Mouse (Mus musculus): ENCODE data around the gene Olfr564. TPM values are rescaled to one million over a fixed set of nuclear protein-coding genes. Genes with fewer than 3 reads are reported as not detected.

Olfr564 gene
- total RNA-seq (2014; fragmentation: Nextera tagmentation) (not detected in 2 replicates), total RNA-seq (2017) (not detected in 2 replicates)

DNA sequence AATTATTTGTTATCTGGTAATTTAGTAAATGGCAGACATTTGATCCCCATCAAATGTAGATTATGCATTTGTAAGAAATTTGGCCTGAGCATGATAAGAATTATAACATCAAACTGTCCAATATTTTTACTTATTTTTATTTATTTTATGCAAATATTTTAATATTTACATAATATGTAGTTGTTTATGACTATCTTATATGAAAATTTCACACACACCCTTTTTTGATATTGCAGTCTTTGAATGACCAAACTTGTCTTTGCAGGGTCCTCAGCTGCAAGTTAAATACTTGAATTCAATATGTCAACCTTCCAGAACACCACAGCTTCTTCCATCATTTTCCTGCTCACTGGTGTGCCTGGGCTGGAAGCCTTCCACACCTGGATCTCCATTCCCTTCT lies at the start of gene Olfr564:
Gene Olfr564, plus strand, starts transcription at position 301 of the 400 bp plus-strand sequence.
- no peak for ATAC-seq (replicated peaks; ENCODE audit: low FRiP score, low TSS enrichment, poor library complexity, severe bottlenecking)

DNA sequence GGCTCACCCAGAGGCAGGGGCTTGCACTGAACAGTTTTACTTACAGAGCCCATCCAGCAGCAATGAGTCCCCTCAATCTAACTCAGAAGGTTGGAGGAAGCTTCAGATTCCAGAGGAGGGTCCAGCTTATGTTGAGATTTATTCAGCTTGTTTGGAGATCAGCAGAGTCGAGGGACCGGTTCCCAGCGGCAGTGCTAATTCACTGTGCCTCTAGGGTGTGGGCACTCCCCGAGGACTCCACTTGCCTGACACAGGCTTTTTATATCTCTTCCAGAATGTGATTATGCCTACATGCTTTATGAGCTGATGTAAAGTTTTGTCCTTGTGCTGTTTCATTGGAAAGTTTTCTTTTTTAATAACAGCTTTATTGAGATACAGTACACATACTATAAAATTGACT lies 44.0 kb upstream of the Olfr564 start, which contains the start of the genes Olfr560 and Olfr78:
Gene Olfr560, minus strand, starts transcription at position 101 of the 400 bp plus-strand sequence.
Gene Olfr78, minus strand, starts transcription at position 206 of the 400 bp plus-strand sequence.
- no peak for ATAC-seq (replicated peaks; ENCODE audit: low FRiP score, low TSS enrichment, poor library complexity, severe bottlenecking)

DNA sequence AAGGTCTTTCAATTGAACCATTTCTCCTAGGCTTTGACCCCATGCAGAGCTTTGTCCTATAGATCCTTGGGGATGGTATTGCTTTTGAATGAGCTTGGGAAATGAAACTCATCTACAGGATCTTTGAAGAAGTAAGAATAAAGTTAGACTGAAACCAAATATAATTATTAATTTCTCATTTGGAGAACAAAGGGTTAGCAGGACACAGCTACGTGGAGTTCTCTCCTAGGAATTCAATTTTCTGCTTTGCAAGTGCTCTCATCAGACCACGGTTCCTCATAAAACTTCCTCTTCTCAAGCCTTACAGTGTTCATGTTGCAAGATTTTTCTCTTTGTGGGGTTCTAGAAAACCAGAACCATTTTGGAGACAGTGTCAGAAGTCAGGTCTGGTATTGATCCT lies 32.4 kb upstream of the Olfr564 start, which contains the start of gene Olfr561:
Gene Olfr561, plus strand, starts transcription at position 301 of the 400 bp plus-strand sequence.
- ATAC-seq (replicated peaks; ENCODE audit: low FRiP score, low TSS enrichment, poor library complexity, severe bottlenecking) = no peak

Other genes starting within 250 kb of the Olfr564 start
- 10.2 and 20.0 TPM in 2 replicates for gene Trim21, start 238.0 kb upstream of the Olfr564 start, total RNA-seq (2014; fragmentation: Nextera tagmentation)
- 24.0 and 31.5 TPM in 2 replicates for gene Trim21, start 238.0 kb upstream of the Olfr564 start, total RNA-seq (2017)
- gene Olfr550, start 232.0 kb upstream of the Olfr564 start, total RNA-seq (2014; fragmentation: Nextera tagmentation) = not detected in 2 replicates
- 0.04 TPM in 1 of 2 replicates, not detected in the other for gene Olfr550, start 232.0 kb upstream of the Olfr564 start, total RNA-seq (2017)
- not detected in 2 replicates for gene Olfr551, start 211.6 kb upstream of the Olfr564 start, total RNA-seq (2014; fragmentation: Nextera tagmentation)
- gene Olfr551, start 211.6 kb upstream of the Olfr564 start, total RNA-seq (2017) = not detected in 2 replicates
- gene Olfr552, start 205.7 kb upstream of the Olfr564 start, total RNA-seq (2014; fragmentation: Nextera tagmentation) = 0.20 TPM in 1 of 2 replicates, not detected in the other
- not detected in 2 replicates for gene Olfr552, start 205.7 kb upstream of the Olfr564 start, total RNA-seq (2017)
- not detected in 2 replicates for gene Olfr553, start 185.3 kb upstream of the Olfr564 start, total RNA-seq (2014; fragmentation: Nextera tagmentation)
- gene Olfr553, start 185.3 kb upstream of the Olfr564 start, total RNA-seq (2017) = not detected in 2 replicates
- gene Olfr554, start 165.0 kb upstream of the Olfr564 start, total RNA-seq (2014; fragmentation: Nextera tagmentation) = not detected in 2 replicates
- gene Olfr554, start 165.0 kb upstream of the Olfr564 start, total RNA-seq (2017) = not detected in 2 replicates
- gene Olfr555, start 144.7 kb upstream of the Olfr564 start, total RNA-seq (2014; fragmentation: Nextera tagmentation) = not detected in 2 replicates
- gene Olfr555, start 144.7 kb upstream of the Olfr564 start, total RNA-seq (2017) = not detected in 2 replicates
- gene Olfr556, start 138.6 kb upstream of the Olfr564 start, total RNA-seq (2014; fragmentation: Nextera tagmentation) = not detected in 2 replicates
- not detected in 2 replicates for gene Olfr556, start 138.6 kb upstream of the Olfr564 start, total RNA-seq (2017)
- gene Trim68, start 116.2 kb upstream of the Olfr564 start, total RNA-seq (2014; fragmentation: Nextera tagmentation) = 6.7 and 8.4 TPM in 2 replicates
- gene Trim68, start 116.2 kb upstream of the Olfr564 start, total RNA-seq (2017) = 1.8 and 6.0 TPM in 2 replicates
- gene Olfr557, start 107.6 kb upstream of the Olfr564 start, total RNA-seq (2014; fragmentation: Nextera tagmentation) = not detected in 2 replicates
- gene Olfr557, start 107.6 kb upstream of the Olfr564 start, total RNA-seq (2017) = not detected in 2 replicates
- not detected in 2 replicates for gene Olfr558, start 101.3 kb upstream of the Olfr564 start, total RNA-seq (2014; fragmentation: Nextera tagmentation)
- gene Olfr558, start 101.3 kb upstream of the Olfr564 start, total RNA-seq (2017) = not detected in 2 replicates
- not detected in 2 replicates for gene Olfr33, start 84.4 kb upstream of the Olfr564 start, total RNA-seq (2014; fragmentation: Nextera tagmentation)
- not detected in 2 replicates for gene Olfr33, start 84.4 kb upstream of the Olfr564 start, total RNA-seq (2017)
- not detected in 2 replicates for gene Olfr559, start 76.0 kb upstream of the Olfr564 start, total RNA-seq (2014; fragmentation: Nextera tagmentation)
- gene Olfr559, start 76.0 kb upstream of the Olfr564 start, total RNA-seq (2017) = not detected in 2 replicates
- not detected in 2 replicates for gene Olfr560, start 44.1 kb upstream of the Olfr564 start, total RNA-seq (2014; fragmentation: Nextera tagmentation)
- gene Olfr560, start 44.1 kb upstream of the Olfr564 start, total RNA-seq (2017) = not detected in 2 replicates
- gene Olfr78, start 44.0 kb upstream of the Olfr564 start, total RNA-seq (2014; fragmentation: Nextera tagmentation) = not detected in 2 replicates
- gene Olfr78, start 44.0 kb upstream of the Olfr564 start, total RNA-seq (2017) = not detected in 2 replicates
- not detected in 2 replicates for gene Olfr561, start 32.3 kb upstream of the Olfr564 start, total RNA-seq (2014; fragmentation: Nextera tagmentation)
- gene Olfr561, start 32.3 kb upstream of the Olfr564 start, total RNA-seq (2017) = not detected in 2 replicates
- gene Olfr566, start 55.3 kb downstream of the Olfr564 start, total RNA-seq (2014; fragmentation: Nextera tagmentation) = not detected in 2 replicates
- not detected in 2 replicates for gene Olfr566, start 55.3 kb downstream of the Olfr564 start, total RNA-seq (2017)
- gene Olfr568, start 73.6 kb downstream of the Olfr564 start, total RNA-seq (2014; fragmentation: Nextera tagmentation) = not detected in 2 replicates
- gene Olfr568, start 73.6 kb downstream of the Olfr564 start, total RNA-seq (2017) = not detected in 2 replicates
- gene Olfr569, start 87.4 kb downstream of the Olfr564 start, total RNA-seq (2014; fragmentation: Nextera tagmentation) = not detected in 2 replicates
- gene Olfr569, start 87.4 kb downstream of the Olfr564 start, total RNA-seq (2017) = not detected in 2 replicates
- gene Olfr570, start 91.1 kb downstream of the Olfr564 start, total RNA-seq (2014; fragmentation: Nextera tagmentation) = not detected in 2 replicates
- not detected in 2 replicates for gene Olfr570, start 91.1 kb downstream of the Olfr564 start, total RNA-seq (2017)
- not detected in 2 replicates for gene Olfr571, start 114.1 kb downstream of the Olfr564 start, total RNA-seq (2014; fragmentation: Nextera tagmentation)
- gene Olfr571, start 114.1 kb downstream of the Olfr564 start, total RNA-seq (2017) = not detected in 2 replicates
- gene Olfr572, start 120.9 kb downstream of the Olfr564 start, total RNA-seq (2014; fragmentation: Nextera tagmentation) = not detected in 2 replicates
- gene Olfr572, start 120.9 kb downstream of the Olfr564 start, total RNA-seq (2017) = not detected in 2 replicates
- gene Olfr573-ps1, start 139.1 kb downstream of the Olfr564 start, total RNA-seq (2014; fragmentation: Nextera tagmentation) = not detected in 2 replicates
- not detected in 2 replicates for gene Olfr573-ps1, start 139.1 kb downstream of the Olfr564 start, total RNA-seq (2017)
- gene Olfr574, start 145.0 kb downstream of the Olfr564 start, total RNA-seq (2014; fragmentation: Nextera tagmentation) = not detected in 2 replicates
- gene Olfr574, start 145.0 kb downstream of the Olfr564 start, total RNA-seq (2017) = not detected in 2 replicates
- gene Olfr575, start 155.3 kb downstream of the Olfr564 start, total RNA-seq (2014; fragmentation: Nextera tagmentation) = not detected in 2 replicates
- not detected in 2 replicates for gene Olfr575, start 155.3 kb downstream of the Olfr564 start, total RNA-seq (2017)
- not detected in 2 replicates for gene Olfr576, start 159.2 kb downstream of the Olfr564 start, total RNA-seq (2014; fragmentation: Nextera tagmentation)
- not detected in 2 replicates for gene Olfr576, start 159.2 kb downstream of the Olfr564 start, total RNA-seq (2017)
- not detected in 2 replicates for gene Olfr577, start 172.5 kb downstream of the Olfr564 start, total RNA-seq (2014; fragmentation: Nextera tagmentation)
- not detected in 2 replicates for gene Olfr577, start 172.5 kb downstream of the Olfr564 start, total RNA-seq (2017)
- gene Olfr578, start 185.8 kb downstream of the Olfr564 start, total RNA-seq (2014; fragmentation: Nextera tagmentation) = not detected in 2 replicates
- gene Olfr578, start 185.8 kb downstream of the Olfr564 start, total RNA-seq (2017) = not detected in 2 replicates
- not detected in 2 replicates for gene Olfr582, start 234.5 kb downstream of the Olfr564 start, total RNA-seq (2014; fragmentation: Nextera tagmentation)
- not detected in 2 replicates for gene Olfr582, start 234.5 kb downstream of the Olfr564 start, total RNA-seq (2017)
- not detected in 2 replicates for gene Olfr583, start 247.8 kb downstream of the Olfr564 start, total RNA-seq (2014; fragmentation: Nextera tagmentation)
- gene Olfr583, start 247.8 kb downstream of the Olfr564 start, total RNA-seq (2017) = not detected in 2 replicates

All from megakaryocyte-erythroid progenitor cell, adult 5-6 weeks (primary cell).